17 mouse cellular contexts compared by ENCODE assay signal in the genomic region with DNA sequence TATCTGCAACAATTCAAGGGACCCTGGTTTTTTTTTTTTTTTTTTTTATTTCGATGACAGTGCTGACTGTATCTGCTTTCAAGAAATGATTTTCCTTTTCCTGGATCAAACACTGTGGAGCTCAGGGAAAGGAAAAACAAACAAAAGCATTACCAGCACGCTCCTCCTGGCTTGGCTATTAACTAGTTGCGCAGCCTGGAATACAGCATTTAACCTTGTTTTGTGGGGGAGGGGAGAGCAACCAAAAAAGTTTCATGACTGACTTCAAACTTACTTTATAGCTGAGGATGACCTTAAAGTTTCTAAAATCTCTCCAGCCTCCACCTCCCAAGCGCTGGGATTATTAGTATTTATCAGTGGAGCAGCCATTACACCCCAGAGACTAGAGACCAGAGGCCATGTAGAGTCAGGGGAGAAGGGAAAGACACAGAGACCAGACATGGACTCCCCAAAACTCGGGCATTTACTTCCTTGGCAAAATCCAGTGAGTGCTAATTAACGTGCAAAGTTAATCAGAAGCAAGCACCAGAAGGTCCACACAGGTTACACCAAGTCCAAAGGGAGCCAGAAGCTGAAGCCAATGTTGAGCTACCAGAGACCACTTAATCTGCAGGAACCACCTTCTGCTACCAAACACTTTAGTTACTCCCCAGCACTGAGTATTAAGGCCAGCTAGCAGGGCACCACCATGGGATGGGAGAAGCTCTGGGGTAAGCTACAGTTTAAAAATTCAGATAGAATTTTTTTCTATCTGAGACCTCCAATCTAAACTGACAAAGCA. TPM values are rescaled to one million over a fixed set of nuclear protein-coding genes. Genes with fewer than 3 reads are reported as not detected.
DNase-seq lines count a peak whose midpoint lies in the region; ATAC-seq and TF ChIP-seq lines count a peak whose summit lies in the region.
"Had no signal": no experiment of that assay in that cellular context is flagged by ENCODE, and none has a peak within 500 bp of the region (broad histone marks: within the 10 kb centered on the region; RNA-seq: fewer than 3 reads in every experiment).

No protein-coding gene starts in this region.

- no peak for TF ChIP-seq EP300 in ES-Bruce4 (IDR thresholded peaks at IDR 0.05; ENCODE audit: insufficient read depth, low read depth, low read length)

- ATAC-seq in limb, embryonic 13.5 days (ENCODE audit: low FRiP score, low read depth) = no peak
- ATAC-seq in midbrain, embryonic 11.5 days (ENCODE audit: low FRiP score) = no peak
- ATAC-seq: forebrain, embryonic 14.5 days; intestine, embryonic 16.5 days; lung, postnatal 0 days had no signal

- peak overlapping the region; percentile 4 for H3K27ac ChIP-seq in ES-Bruce4 (ENCODE audit: insufficient read depth, low read length)
- H3K27ac ChIP-seq in limb, embryonic 13.5 days = no peak overlapping the region; the same call in 1 of the 2 replicates
- no peak overlapping the region for H3K27ac ChIP-seq in midbrain, embryonic 11.5 days (ENCODE audit: low read depth, low read length)
- H3K27ac ChIP-seq: embryonic facial prominence, embryonic 13.5 days; heart, embryonic 13.5 days; midbrain, embryonic 12.5 days had no signal

- WGBS in limb, embryonic 13.5 days = 73% methylated on average over 6 of the region's 6 CpGs
- WGBS in midbrain, embryonic 11.5 days = 78% methylated on average over 6 of the region's 6 CpGs

- no peaks in the 10 kb centered on the region for H3K4me1 ChIP-seq in ES-Bruce4 (ENCODE audit: control insufficient read depth, insufficient read depth, low read length)
- peaks cover 35% of the 10 kb centered on the region for H3K4me1 ChIP-seq in limb, embryonic 13.5 days
- H3K4me1 ChIP-seq in midbrain, embryonic 11.5 days (ENCODE audit: control insufficient read depth, insufficient read depth, low read length) = peaks cover 11% of the 10 kb centered on the region

- H3K9me3 ChIP-seq in ES-Bruce4 (replicated peaks; ENCODE audit: control insufficient read depth, insufficient read depth, low read length, poor library complexity, severe bottlenecking) = no peaks in the 10 kb centered on the region
- no peaks in the 10 kb centered on the region for H3K9me3 ChIP-seq in limb, embryonic 13.5 days
- no peaks in the 10 kb centered on the region for H3K9me3 ChIP-seq in midbrain, embryonic 11.5 days (ENCODE audit: control insufficient read depth, low read length)
- H3K9me3 ChIP-seq: heart, embryonic 13.5 days; midbrain, embryonic 12.5 days had no signal

- DNase-seq in A20 (ENCODE audit: low read depth, low spot score) = peak; percentile 21
- DNase-seq in kidney, adult 8-10 months = peak; percentile 62 to 74
- DNase-seq in cerebellum, adult 18-20 months = no peak
- no peak for DNase-seq in urinary bladder, postnatal 4 days (ENCODE audit: low spot score in 2 of 2)
- no peak for DNase-seq in embryo, embryonic 9.5 days (ENCODE audit: extremely low spot score)
- DNase-seq in midbrain, embryonic 11.5 days (ENCODE audit: low spot score, missing footprints) = no peak
- DNase-seq: adrenal gland, adult 2 months; cerebellum, postnatal 25 days; gastrocnemius, postnatal 14 days had no signal

- TF ChIP-seq CTCF in ES-Bruce4 (IDR thresholded peaks at IDR 0.05; ENCODE audit: low read depth, low read length) = no peak

- TF ChIP-seq POLR2A in ES-Bruce4 (IDR thresholded peaks at IDR 0.05; ENCODE audit: insufficient read depth, low read length) = no peak

- no peaks in the 10 kb centered on the region for H3K36me3 ChIP-seq in ES-Bruce4 (ENCODE audit: control insufficient read depth, insufficient read depth, low read length, poor library complexity, severe bottlenecking)
- H3K36me3 ChIP-seq in limb, embryonic 13.5 days = peaks cover 9% of the 10 kb centered on the region
- no peaks in the 10 kb centered on the region for H3K36me3 ChIP-seq in midbrain, embryonic 11.5 days (ENCODE audit: control insufficient read depth, insufficient read depth, low read length)
- H3K36me3 ChIP-seq: heart, embryonic 13.5 days; midbrain, embryonic 12.5 days had no signal

- H3K4me3 ChIP-seq in ES-Bruce4 (ENCODE audit: low read depth, low read length) = no peak overlapping the region
- no peak overlapping the region for H3K4me3 ChIP-seq in limb, embryonic 13.5 days
- H3K4me3 ChIP-seq in midbrain, embryonic 11.5 days (ENCODE audit: low read depth, low read length) = no peak overlapping the region
- H3K4me3 ChIP-seq: embryonic facial prominence, embryonic 13.5 days; heart, embryonic 13.5 days; midbrain, embryonic 12.5 days had no signal

- H3K4me2 ChIP-seq in limb, embryonic 13.5 days (replicated peaks) = peak overlapping the region; percentile 2; the same call in 1 of the 2 replicates
- H3K4me2 ChIP-seq in midbrain, embryonic 11.5 days = no peak overlapping the region
- H3K4me2 ChIP-seq: embryonic facial prominence, embryonic 13.5 days; heart, embryonic 13.5 days; midbrain, embryonic 12.5 days had no signal

- no peaks in the 10 kb centered on the region for H3K27me3 ChIP-seq in ES-Bruce4 (ENCODE audit: control insufficient read depth, insufficient read depth, low read length, poor library complexity, severe bottlenecking)
- no peaks in the 10 kb centered on the region for H3K27me3 ChIP-seq in limb, embryonic 13.5 days
- no peaks in the 10 kb centered on the region for H3K27me3 ChIP-seq in midbrain, embryonic 11.5 days (ENCODE audit: control insufficient read depth, insufficient read depth, low read length)
- H3K27me3 ChIP-seq: embryonic facial prominence, embryonic 13.5 days; heart, embryonic 13.5 days; midbrain, embryonic 12.5 days had no signal

- H3K9ac ChIP-seq in ES-Bruce4 (ENCODE audit: low read depth, poor library complexity, severe bottlenecking) = no peak overlapping the region
- no peak overlapping the region for H3K9ac ChIP-seq in limb, embryonic 13.5 days
- H3K9ac ChIP-seq in midbrain, embryonic 11.5 days (ENCODE audit: low read length) = no peak overlapping the region
- H3K9ac ChIP-seq: embryonic facial prominence, embryonic 13.5 days; heart, embryonic 13.5 days; midbrain, embryonic 12.5 days had no signal

RNA-seq across cellular contexts. Expression of gene Pitpnc1, which starts 3.7 kb away (rescaled TPM):
- polyA plus RNA-seq in ES-Bruce4 (2011; ENCODE audit: insufficient read depth, insufficient read length, low read depth, missing spikeins) = 25.4 and 27.1 TPM in 2 replicates
- 39.4 and 40.5 TPM in 2 replicates for polyA plus RNA-seq in limb, embryonic 13.5 days (2015; fragmentation: Nextera tagmentation; extraction: Ambion mirVana)
- polyA plus RNA-seq in midbrain, embryonic 11.5 days (2014; fragmentation: Nextera tagmentation; extraction: Ambion mirVana) = 29.9 and 32.1 TPM in 2 replicates

RNA-seq across cellular contexts. Expression of gene Psmd12, which starts 12.5 kb away (rescaled TPM):
- polyA plus RNA-seq in ES-Bruce4 (2011; ENCODE audit: insufficient read depth, insufficient read length, low read depth, missing spikeins) = 155 and 167 TPM in 2 replicates
- polyA plus RNA-seq in limb, embryonic 13.5 days (2015; fragmentation: Nextera tagmentation; extraction: Ambion mirVana) = 175 and 178 TPM in 2 replicates
- 232 and 254 TPM in 2 replicates for polyA plus RNA-seq in midbrain, embryonic 11.5 days (2014; fragmentation: Nextera tagmentation; extraction: Ambion mirVana)

Comparison
In these comparisons a context has a peak if more than half of its experiments do, and no peak if none do; other contexts are left out.
1. DNase-seq: peak in A20 (single experiment) and kidney, adult 8-10 months (2 of 2); none in cerebellum, adult 18-20 months (0 of 2), urinary bladder, postnatal 4 days (0 of 2), embryo, embryonic 9.5 days (single experiment) and midbrain, embryonic 11.5 days (single experiment).